Mouse (Mus musculus) kidney, adult 2 months (tissue): ENCODE measurements at regions not wholly inside any gene's neighbourhood (a gene's known extent, or its start where the extent isn't known, plus 50 kb on each side); places are given as distances from the start of the nearest gene placed in this dataset.

ENCODE experiments used
- CTCF ChIP-seq: fragments of 200-500 bp; conservative IDR thresholded peaks from 2 replicates; pipeline ENCODE4 v1.5.1; 2011; ENCODE audit warnings: low read depth, mild to moderate bottlenecking, control low read depth, low read length, moderate library complexity, mixed read lengths; ENCODE audit not compliant: insufficient read depth, insufficient read length
- POLR2A ChIP-seq: fragments of 200-500 bp; IDR thresholded peaks from one replicate; pipeline ENCODE4 v1.6.1; 2011; ENCODE audit warnings: low read depth, low read length, control low read depth

GRCm38 (mm10) chr4:10800780-10801553 is 73.3 kb upstream of the 2610301B20Rik start:
- TF ChIP-seq CTCF: no peak
- no peak for TF ChIP-seq POLR2A
